Mouse (Mus musculus): Measurements from ENCODE around the gene Slc22a15. TPM values are rescaled to one million over a fixed set of nuclear protein-coding genes. Genes with fewer than 3 reads are reported as not detected.

Gene Slc22a15
- polyA plus RNA-seq, 1 experiment from 2014 or later = 6.2 TPM

GRCm38 (mm10) chr3:101883902-101884301 is 40.4 kb downstream of the Slc22a15 start:
- H3K4me3 ChIP-seq = no peak overlapping the region
- H3K27me3 ChIP-seq = no peaks in the 10 kb centered on the region
- peaks cover 15% of the 10 kb centered on the region for H3K36me3 ChIP-seq
- no peak overlapping the region for H3K9ac ChIP-seq
- no peaks in the 10 kb centered on the region for H3K9me3 ChIP-seq
- ATAC-seq (ENCODE audit: insufficient number of reproducible peaks, low FRiP score, low TSS enrichment, low read depth) = no peak
- H3K4me2 ChIP-seq = no peak overlapping the region
- no peak overlapping the region for H3K27ac ChIP-seq
- 69% methylated on average over 3 of the region's 3 CpGs for WGBS
- peaks cover 9% of the 10 kb centered on the region; the same call in 1 of the 2 replicates for H3K4me1 ChIP-seq

- Histone ChIP-seq H3K9ac (no peak overlapping the region), H3K27me3 (no peaks in the 10 kb centered on the region), H3K4me2 (no peak overlapping the region), H3K4me3 (no peak overlapping the region), H3K27ac (no peak overlapping the region), H3K36me3 (peaks cover 25% of the 10 kb centered on the region), H3K9me3 (no peaks in the 10 kb centered on the region), H3K4me1 (peaks cover 9% of the 10 kb centered on the region; the same call in 1 of the 2 replicates)
- 51% methylated on average over 9 of the region's 9 CpGs for WGBS
- no peak for ATAC-seq (ENCODE audit: insufficient number of reproducible peaks, low FRiP score, low TSS enrichment, low read depth)
Measured at GRCm38 (mm10) chr3:101881721-101882120, 42.5 kb downstream of the Slc22a15 start.

GRCm38 (mm10) chr3:101880818-101881217 is 43.4 kb downstream of the Slc22a15 start:
- Histone ChIP-seq H3K4me3 (no peak overlapping the region), H3K9ac (no peak overlapping the region), H3K9me3 (no peaks in the 10 kb centered on the region), H3K36me3 (peaks cover 29% of the 10 kb centered on the region), H3K4me2 (no peak overlapping the region), H3K27me3 (no peaks in the 10 kb centered on the region), H3K27ac (no peak overlapping the region), H3K4me1 (peaks cover 5% of the 10 kb centered on the region; the same call in 1 of the 2 replicates)
- 41% methylated on average over 6 of the region's 6 CpGs for WGBS
- no peak for ATAC-seq (ENCODE audit: insufficient number of reproducible peaks, low FRiP score, low TSS enrichment, low read depth)

GRCm38 (mm10) chr3:101878136-101878535 is 46.1 kb downstream of the Slc22a15 start:
- peaks cover 3% of the 10 kb centered on the region; the same call in 1 of the 2 replicates for H3K4me1 ChIP-seq
- 84% methylated on average over 5 of the region's 5 CpGs for WGBS
- no peaks in the 10 kb centered on the region for H3K9me3 ChIP-seq
- H3K9ac ChIP-seq = no peak overlapping the region
- ATAC-seq (ENCODE audit: insufficient number of reproducible peaks, low FRiP score, low TSS enrichment, low read depth) = no peak
- peaks cover 43% of the 10 kb centered on the region for H3K36me3 ChIP-seq
- H3K27me3 ChIP-seq = no peaks in the 10 kb centered on the region
- no peak overlapping the region for H3K27ac ChIP-seq
- H3K4me2 ChIP-seq = no peak overlapping the region
- no peak overlapping the region for H3K4me3 ChIP-seq

- Histone ChIP-seq H3K27me3 (no peaks in the 10 kb centered on the region), H3K4me3 (no peak overlapping the region), H3K27ac (peak overlapping the region; percentile 12; the same call in 1 of the 2 replicates), H3K9me3 (no peaks in the 10 kb centered on the region), H3K4me1 (peaks cover 3% of the 10 kb centered on the region; the same call in 1 of the 2 replicates), H3K36me3 (peaks cover 42% of the 10 kb centered on the region), H3K9ac (no peak overlapping the region), H3K4me2 (no peak overlapping the region)
- WGBS = 73% methylated on average over 7 of the region's 7 CpGs
- no peak for ATAC-seq (ENCODE audit: insufficient number of reproducible peaks, low FRiP score, low TSS enrichment, low read depth)
Measured at GRCm38 (mm10) chr3:101876459-101877285, 47.6 kb downstream of the Slc22a15 start.

- Histone ChIP-seq H3K4me1 (no peaks in the 10 kb centered on the region; the same call in 1 of the 2 replicates), H3K27me3 (no peaks in the 10 kb centered on the region), H3K4me2 (no peak overlapping the region), H3K9ac (no peak overlapping the region), H3K4me3 (no peak overlapping the region), H3K9me3 (no peaks in the 10 kb centered on the region), H3K27ac (no peak overlapping the region), H3K36me3 (peaks cover 42% of the 10 kb centered on the region)
- no peak for ATAC-seq (ENCODE audit: insufficient number of reproducible peaks, low FRiP score, low TSS enrichment, low read depth)
- 79% methylated on average over 10 of the region's 10 CpGs for WGBS
Measured at GRCm38 (mm10) chr3:101875258-101875920, 48.9 kb downstream of the Slc22a15 start.

GRCm38 (mm10) chr3:101873061-101873675 is 51.1 kb downstream of the Slc22a15 start:
- Histone ChIP-seq H3K27me3 (no peaks in the 10 kb centered on the region), H3K27ac (no peak overlapping the region), H3K4me1 (no peaks in the 10 kb centered on the region; the same call in 1 of the 2 replicates), H3K9me3 (no peaks in the 10 kb centered on the region), H3K4me3 (no peak overlapping the region), H3K36me3 (peaks cover 28% of the 10 kb centered on the region), H3K9ac (no peak overlapping the region), H3K4me2 (no peak overlapping the region)
- no peak for ATAC-seq (ENCODE audit: insufficient number of reproducible peaks, low FRiP score, low TSS enrichment, low read depth)
- 77% methylated on average over 7 of the region's 7 CpGs for WGBS

- no peak for ATAC-seq (ENCODE audit: insufficient number of reproducible peaks, low FRiP score, low TSS enrichment, low read depth)
- Histone ChIP-seq H3K36me3 (peaks cover 22% of the 10 kb centered on the region), H3K9ac (no peak overlapping the region), H3K4me3 (no peak overlapping the region), H3K27ac (no peak overlapping the region), H3K9me3 (no peaks in the 10 kb centered on the region), H3K4me1 (no peaks in the 10 kb centered on the region; the same call in 1 of the 2 replicates), H3K4me2 (no peak overlapping the region), H3K27me3 (no peaks in the 10 kb centered on the region)
- 83% methylated on average over 9 of the region's 9 CpGs for WGBS
Measured at GRCm38 (mm10) chr3:101871951-101872350, 52.3 kb downstream of the Slc22a15 start.

- 60% methylated on average over 4 of the region's 4 CpGs for WGBS
- Histone ChIP-seq H3K9me3 (no peaks in the 10 kb centered on the region), H3K27ac (no peak overlapping the region), H3K4me2 (no peak overlapping the region), H3K4me3 (no peak overlapping the region), H3K27me3 (no peaks in the 10 kb centered on the region), H3K4me1 (no peaks in the 10 kb centered on the region), H3K9ac (no peak overlapping the region), H3K36me3 (peaks cover 26% of the 10 kb centered on the region)
- no peak for ATAC-seq (ENCODE audit: insufficient number of reproducible peaks, low FRiP score, low TSS enrichment, low read depth)
Measured at GRCm38 (mm10) chr3:101867001-101867421, 57.2 kb downstream of the Slc22a15 start.

GRCm38 (mm10) chr3:101861856-101862255 is 62.4 kb downstream of the Slc22a15 start:
- Histone ChIP-seq H3K4me1 (no peaks in the 10 kb centered on the region), H3K27ac (no peak overlapping the region), H3K9me3 (no peaks in the 10 kb centered on the region), H3K4me3 (no peak overlapping the region), H3K9ac (no peak overlapping the region), H3K4me2 (no peak overlapping the region), H3K36me3 (peaks cover 52% of the 10 kb centered on the region), H3K27me3 (no peaks in the 10 kb centered on the region)
- ATAC-seq (ENCODE audit: insufficient number of reproducible peaks, low FRiP score, low TSS enrichment, low read depth) = no peak
- 78% methylated on average over 3 of the region's 3 CpGs for WGBS

- H3K4me2 ChIP-seq = no peak overlapping the region
- ATAC-seq (ENCODE audit: insufficient number of reproducible peaks, low FRiP score, low TSS enrichment, low read depth) = no peak
- H3K9me3 ChIP-seq = no peaks in the 10 kb centered on the region
- no peak overlapping the region for H3K4me3 ChIP-seq
- H3K27me3 ChIP-seq = no peaks in the 10 kb centered on the region
- H3K27ac ChIP-seq = no peak overlapping the region
- peaks cover 52% of the 10 kb centered on the region for H3K36me3 ChIP-seq
- no peak overlapping the region for H3K9ac ChIP-seq
- WGBS = 72% methylated on average over 7 of the region's 7 CpGs
- H3K4me1 ChIP-seq = no peaks in the 10 kb centered on the region
Measured at GRCm38 (mm10) chr3:101860151-101860550, 64.1 kb downstream of the Slc22a15 start.

GRCm38 (mm10) chr3:101859740-101860139 is 64.5 kb downstream of the Slc22a15 start:
- H3K27me3 ChIP-seq = no peaks in the 10 kb centered on the region
- no peaks in the 10 kb centered on the region for H3K4me1 ChIP-seq
- 80% methylated on average over 7 of the region's 7 CpGs for WGBS
- H3K9ac ChIP-seq = no peak overlapping the region
- peaks cover 52% of the 10 kb centered on the region for H3K36me3 ChIP-seq
- no peak overlapping the region for H3K4me3 ChIP-seq
- no peak for ATAC-seq (ENCODE audit: insufficient number of reproducible peaks, low FRiP score, low TSS enrichment, low read depth)
- no peak overlapping the region for H3K4me2 ChIP-seq
- no peaks in the 10 kb centered on the region for H3K9me3 ChIP-seq
- no peak overlapping the region for H3K27ac ChIP-seq
